Mouse (Mus musculus) midbrain, embryonic 14.5 days (tissue): ENCODE measurements at regions not wholly inside any gene's neighbourhood (a gene's known extent, or its start where the extent isn't known, plus 50 kb on each side); places are given as distances from the start of the nearest gene placed in this dataset.

Experiments
- ATAC-seq: fragments of 200-750 bp; cut with Nextera tagmentation; 2 replicates; pipeline ENCODE4 v1.8.0; 2017; ENCODE audit warnings: moderate number of reproducible peaks, moderate library complexity; ENCODE audit not compliant: low FRiP score, low TSS enrichment
- DNase-seq: peaks from one replicate; pipeline ENCODE4 v3.0.0-alpha.2; 2015
- H3K27ac ChIP-seq: fragments of 300-500 bp; sonication (generic); replicated peaks from 2 replicates; pipeline ENCODE4 v1.5.1; 2014; ENCODE audit warnings: mild to moderate bottlenecking, low read depth, low read length, moderate library complexity
- H3K27me3 ChIP-seq: fragments of 300-500 bp; sonication (generic); 2 replicates; pipeline ENCODE4 v1.6.1; 2014; ENCODE audit warnings: low read length, control low read depth, mixed read lengths; ENCODE audit not compliant: control insufficient read depth, insufficient read depth
- H3K36me3 ChIP-seq: fragments of 300-500 bp; sonication (generic); 2 replicates; pipeline ENCODE4 v1.6.1; 2014; ENCODE audit warnings: low read length, control low read depth; ENCODE audit not compliant: control insufficient read depth, insufficient read depth
- H3K4me1 ChIP-seq: fragments of 300-500 bp; sonication (generic); 2 replicates; pipeline ENCODE4 v1.6.1; 2014; ENCODE audit warnings: mild to moderate bottlenecking, antibody characterized with exemption, low read length, control low read depth; ENCODE audit not compliant: control insufficient read depth, insufficient read depth
- H3K4me2 ChIP-seq: fragments of 300-500 bp; sonication (generic); 2 replicates; pipeline ENCODE4 v1.6.1; 2014; ENCODE audit warnings: mild to moderate bottlenecking, low read length, moderate library complexity
- H3K4me3 ChIP-seq: fragments of 300-500 bp; sonication (generic); replicated peaks from 2 replicates; pipeline ENCODE4 v1.5.1; 2014; ENCODE audit warnings: low read depth, low read length
- H3K9ac ChIP-seq: fragments of 300-500 bp; sonication (generic); replicated peaks from 2 replicates; pipeline ENCODE4 v1.6.1; 2014; ENCODE audit warnings: mild to moderate bottlenecking, low read length, moderate library complexity
- H3K9me3 ChIP-seq: fragments of 300-500 bp; sonication (generic); 2 replicates; pipeline ENCODE4 v1.6.1; 2016; ENCODE audit warnings: low read length, control low read depth, mixed read lengths; ENCODE audit not compliant: control insufficient read depth
- WGBS: fragments of 180-500 bp; shearing (Covaris S2); extraction: QIAGEN DNeasy Blood & Tissue Kit; methylation state at CpG from one replicate; pipeline ENCODE4 v1.1.7; 2014; 5-methylcytosine and 5-hydroxymethylcytosine counted together

- peak overlapping the region; percentile 49; the same call in 1 of the 2 replicates for H3K27ac ChIP-seq
- no peaks in the 10 kb centered on the region for H3K9me3 ChIP-seq
- H3K36me3 ChIP-seq, result no peaks in the 10 kb centered on the region
- H3K27me3 ChIP-seq, result no peaks in the 10 kb centered on the region
- 26% methylated on average over 6 of the region's 6 CpGs for WGBS
- no peak overlapping the region for H3K4me3 ChIP-seq
- H3K4me1 ChIP-seq, result peaks cover 7% of the 10 kb centered on the region
- ATAC-seq, result peak; percentile 78; the same call in 1 of the 2 replicates
- no peak overlapping the region for H3K9ac ChIP-seq
- peak; percentile 60 for DNase-seq
- H3K4me2 ChIP-seq, result no peak overlapping the region
These were observed 208.0 kb upstream of the Id2 start for GRCm38 (mm10) chr12:25304820-25305511.

- WGBS, result 42% methylated on average over 7 of the region's 7 CpGs
- Histone ChIP-seq H3K27ac (no peak overlapping the region), H3K9me3 (no peaks in the 10 kb centered on the region), H3K27me3 (no peaks in the 10 kb centered on the region), H3K4me2 (no peak overlapping the region), H3K36me3 (no peaks in the 10 kb centered on the region), H3K4me1 (peaks cover 7% of the 10 kb centered on the region), H3K9ac (no peak overlapping the region), H3K4me3 (no peak overlapping the region)
- DNase-seq (no peak), ATAC-seq (no peak)
These were observed 206.6 kb upstream of the Id2 start for GRCm38 (mm10) chr12:25303500-25304050.

- Histone ChIP-seq H3K27ac (no peak overlapping the region), H3K9ac (no peak overlapping the region), H3K27me3 (no peaks in the 10 kb centered on the region), H3K36me3 (no peaks in the 10 kb centered on the region), H3K4me1 (peaks cover 7% of the 10 kb centered on the region), H3K4me2 (no peak overlapping the region), H3K9me3 (no peaks in the 10 kb centered on the region), H3K4me3 (no peak overlapping the region)
- no peak for ATAC-seq
- DNase-seq, result no peak
- WGBS, result 86% methylated on average over 9 of the region's 9 CpGs
These were observed 204.0 kb upstream of the Id2 start for GRCm38 (mm10) chr12:25300804-25301390.

GRCm38 (mm10) chr12:25299603-25300471, 202.9 kb upstream of the Id2 start:
- Histone ChIP-seq H3K27ac (no peak overlapping the region), H3K36me3 (no peaks in the 10 kb centered on the region), H3K27me3 (no peaks in the 10 kb centered on the region), H3K4me3 (no peak overlapping the region), H3K4me1 (peaks cover 2% of the 10 kb centered on the region), H3K4me2 (no peak overlapping the region), H3K9me3 (no peaks in the 10 kb centered on the region), H3K9ac (no peak overlapping the region)
- no peak for DNase-seq
- 83% methylated on average over 11 of the region's 11 CpGs for WGBS
- no peak for ATAC-seq

- Histone ChIP-seq H3K4me1 (peaks cover 4% of the 10 kb centered on the region), H3K27ac (no peak overlapping the region), H3K27me3 (no peaks in the 10 kb centered on the region), H3K36me3 (no peaks in the 10 kb centered on the region), H3K9me3 (no peaks in the 10 kb centered on the region), H3K9ac (no peak overlapping the region), H3K4me3 (no peak overlapping the region), H3K4me2 (no peak overlapping the region)
- no peak for ATAC-seq
- no peak for DNase-seq
- WGBS, result 94% methylated on average over 3 of the region's 3 CpGs
These were observed 201.8 kb upstream of the Id2 start for GRCm38 (mm10) chr12:25298766-25299165.

GRCm38 (mm10) chr12:25297960-25298359, 201.0 kb upstream of the Id2 start:
- Histone ChIP-seq H3K27ac (no peak overlapping the region), H3K4me2 (no peak overlapping the region), H3K36me3 (no peaks in the 10 kb centered on the region), H3K27me3 (no peaks in the 10 kb centered on the region), H3K9ac (no peak overlapping the region), H3K9me3 (no peaks in the 10 kb centered on the region), H3K4me1 (peaks cover 9% of the 10 kb centered on the region), H3K4me3 (no peak overlapping the region)
- ATAC-seq (no peak), DNase-seq (no peak)

GRCm38 (mm10) chr12:25296648-25297047, 199.7 kb upstream of the Id2 start:
- H3K9ac ChIP-seq, result no peak overlapping the region
- H3K27ac ChIP-seq, result no peak overlapping the region
- ATAC-seq (no peak), DNase-seq (no peak)
- no peaks in the 10 kb centered on the region for H3K9me3 ChIP-seq
- 93% methylated on average over 3 of the region's 3 CpGs for WGBS
- no peaks in the 10 kb centered on the region for H3K27me3 ChIP-seq
- H3K36me3 ChIP-seq, result no peaks in the 10 kb centered on the region
- H3K4me1 ChIP-seq, result peaks cover 9% of the 10 kb centered on the region
- no peak overlapping the region for H3K4me3 ChIP-seq
- no peak overlapping the region for H3K4me2 ChIP-seq

GRCm38 (mm10) chr12:25294179-25295025, 197.5 kb upstream of the Id2 start:
- Histone ChIP-seq H3K4me2 (no peak overlapping the region), H3K9ac (no peak overlapping the region), H3K36me3 (no peaks in the 10 kb centered on the region), H3K27me3 (no peaks in the 10 kb centered on the region), H3K4me1 (peaks cover 9% of the 10 kb centered on the region), H3K27ac (0 out of 2 replicates have a peak overlapping the region, but pooled peaks have one; percentile 37), H3K9me3 (no peaks in the 10 kb centered on the region), H3K4me3 (no peak overlapping the region)
- ATAC-seq (0 out of 2 replicates have a peak, but pooled peaks have one; percentile 34), DNase-seq (no peak)
- 56% methylated on average over 4 of the region's 4 CpGs for WGBS
